Mouse (Mus musculus): ENCODE measurements around the gene Slc22a1. TPM values are rescaled to one million over a fixed set of nuclear protein-coding genes. Genes with fewer than 3 reads are reported as not detected.
A peak's percentile ranks its signal among the peaks of the same experiment; 100 is the strongest.
"Not testable (repeated sequence)": the region's sequence is repeated elsewhere in the genome, so short reads cannot be mapped to it uniquely, and the experiment has no call there.

Gene Slc22a1
- polyA plus RNA-seq, 1 experiment from 2014 or later = 2.1 TPM

GRCm38 (mm10) chr17:12691899-12692298, 16.3 kb upstream of the Slc22a1 start:
- Histone ChIP-seq H3K9me3 (replicated peaks; ENCODE audit: control insufficient read depth, low read length) (no peaks in the 10 kb centered on the region), H3K9ac (ENCODE audit: low read depth, low read length) (no peak overlapping the region), H3K36me3 (ENCODE audit: control insufficient read depth, insufficient read depth, low read length) (peaks cover 73% of the 10 kb centered on the region), H3K27me3 (ENCODE audit: control insufficient read depth, insufficient read depth, low read length) (no peaks in the 10 kb centered on the region), H3K27ac (ENCODE audit: low read depth, low read length) (no peak overlapping the region), H3K4me3 (ENCODE audit: low read depth, low read length) (no peak overlapping the region), H3K4me1 (ENCODE audit: control insufficient read depth, insufficient read depth, low read length) (peaks cover 9% of the 10 kb centered on the region; the same call in 1 of the 2 replicates), H3K4me2 (no peak overlapping the region)
- ATAC-seq (replicated peaks; ENCODE audit: insufficient number of reproducible peaks, low FRiP score, low TSS enrichment) = no peak
- 87% methylated on average over 7 of the region's 7 CpGs for WGBS (ENCODE audit: insufficient replicate concordance)

- Histone ChIP-seq H3K27ac (ENCODE audit: low read depth, low read length) (no peak overlapping the region), H3K9ac (ENCODE audit: low read depth, low read length) (no peak overlapping the region), H3K4me2 (no peak overlapping the region), H3K27me3 (ENCODE audit: control insufficient read depth, insufficient read depth, low read length) (no peaks in the 10 kb centered on the region), H3K9me3 (replicated peaks; ENCODE audit: control insufficient read depth, low read length) (no peaks in the 10 kb centered on the region), H3K4me3 (ENCODE audit: low read depth, low read length) (no peak overlapping the region), H3K36me3 (ENCODE audit: control insufficient read depth, insufficient read depth, low read length) (peaks cover 72% of the 10 kb centered on the region), H3K4me1 (ENCODE audit: control insufficient read depth, insufficient read depth, low read length) (peaks cover 9% of the 10 kb centered on the region; the same call in 1 of the 2 replicates)
- no peak for ATAC-seq (replicated peaks; ENCODE audit: insufficient number of reproducible peaks, low FRiP score, low TSS enrichment)
- WGBS (ENCODE audit: insufficient replicate concordance) = 68% methylated on average over 3 of the region's 3 CpGs
Measured at GRCm38 (mm10) chr17:12689537-12689936, 13.9 kb upstream of the Slc22a1 start.

- WGBS (ENCODE audit: insufficient replicate concordance) = 66% methylated on average over 20 of the region's 20 CpGs
- H3K9me3 ChIP-seq (replicated peaks; ENCODE audit: control insufficient read depth, low read length) = no peaks in the 10 kb centered on the region
- peaks cover 9% of the 10 kb centered on the region; the same call in 1 of the 2 replicates for H3K4me1 ChIP-seq (ENCODE audit: control insufficient read depth, insufficient read depth, low read length)
- no peaks in the 10 kb centered on the region for H3K27me3 ChIP-seq (ENCODE audit: control insufficient read depth, insufficient read depth, low read length)
- no peak overlapping the region for H3K9ac ChIP-seq (ENCODE audit: low read depth, low read length)
- H3K36me3 ChIP-seq (ENCODE audit: control insufficient read depth, insufficient read depth, low read length) = peaks cover 70% of the 10 kb centered on the region
- ATAC-seq (replicated peaks; ENCODE audit: insufficient number of reproducible peaks, low FRiP score, low TSS enrichment) = no peak
- H3K4me2 ChIP-seq = no peak overlapping the region
- H3K27ac ChIP-seq (ENCODE audit: low read depth, low read length) = no peak overlapping the region
- H3K4me3 ChIP-seq (ENCODE audit: low read depth, low read length) = no peak overlapping the region
Measured at GRCm38 (mm10) chr17:12688427-12689110, 12.9 kb upstream of the Slc22a1 start.

DNA sequence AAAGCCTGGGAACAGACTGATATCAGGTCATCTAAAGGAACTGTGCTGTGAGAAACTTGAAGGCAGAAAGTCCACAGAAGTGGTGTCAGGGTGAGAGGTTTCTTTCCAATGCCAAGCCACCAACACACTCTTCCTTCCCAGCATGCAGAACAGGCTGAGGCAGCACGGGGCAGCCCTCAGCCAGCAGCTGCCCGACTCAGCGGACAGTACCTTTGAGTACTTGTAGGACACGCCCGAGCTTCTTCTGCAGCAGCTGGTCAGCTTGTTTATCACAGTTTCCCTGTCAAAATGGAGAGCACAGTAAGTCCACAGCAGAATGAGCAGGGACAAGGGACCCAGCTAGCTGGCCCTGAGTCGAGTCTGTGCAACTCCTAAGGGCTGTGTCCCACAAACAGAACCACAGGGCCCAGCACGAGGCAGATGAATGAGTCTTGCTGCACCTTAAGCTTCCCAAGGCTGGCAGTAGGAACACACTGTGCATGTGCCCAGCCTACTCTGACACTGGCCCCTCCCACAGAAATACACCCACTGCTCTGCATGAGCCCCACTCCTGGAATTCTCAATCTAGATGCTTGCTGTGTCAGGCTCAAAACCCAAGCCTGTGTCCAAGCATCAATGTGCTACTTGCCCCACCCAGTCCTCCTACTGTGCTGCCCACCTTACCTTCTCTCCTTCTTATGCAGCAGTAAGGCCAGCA, 9.4 kb upstream of the Slc22a1 start:
- Histone ChIP-seq H3K9ac (ENCODE audit: low read depth, low read length) (no peak overlapping the region), H3K4me1 (ENCODE audit: control insufficient read depth, insufficient read depth, low read length) (peaks cover 9% of the 10 kb centered on the region; the same call in 1 of the 2 replicates), H3K4me2 (no peak overlapping the region), H3K27ac (ENCODE audit: low read depth, low read length) (peak overlapping the region; percentile 46; the same call in 1 of the 2 replicates), H3K36me3 (ENCODE audit: control insufficient read depth, insufficient read depth, low read length) (peaks cover 52% of the 10 kb centered on the region), H3K9me3 (replicated peaks; ENCODE audit: control insufficient read depth, low read length) (no peaks in the 10 kb centered on the region), H3K4me3 (ENCODE audit: low read depth, low read length) (no peak overlapping the region), H3K27me3 (ENCODE audit: control insufficient read depth, insufficient read depth, low read length) (no peaks in the 10 kb centered on the region)
- WGBS (ENCODE audit: insufficient replicate concordance) = 82% methylated on average over 7 of the region's 7 CpGs
- no peak for ATAC-seq (replicated peaks; ENCODE audit: insufficient number of reproducible peaks, low FRiP score, low TSS enrichment)

GRCm38 (mm10) chr17:12684412-12684811, 8.8 kb upstream of the Slc22a1 start:
- H3K9ac ChIP-seq (ENCODE audit: low read depth, low read length) = no peak overlapping the region
- whole genome bisulfite sequencing (ENCODE audit: insufficient replicate concordance) = 70% methylated on average over 4 of the region's 4 CpGs
- H3K27ac ChIP-seq (ENCODE audit: low read depth, low read length) = no peak overlapping the region
- peaks cover 9% of the 10 kb centered on the region; the same call in 1 of the 2 replicates for H3K4me1 ChIP-seq (ENCODE audit: control insufficient read depth, insufficient read depth, low read length)
- ATAC-seq (replicated peaks; ENCODE audit: insufficient number of reproducible peaks, low FRiP score, low TSS enrichment) = no peak
- no peaks in the 10 kb centered on the region for H3K27me3 ChIP-seq (ENCODE audit: control insufficient read depth, insufficient read depth, low read length)
- no peak overlapping the region for H3K4me2 ChIP-seq
- H3K36me3 ChIP-seq (ENCODE audit: control insufficient read depth, insufficient read depth, low read length) = peaks cover 47% of the 10 kb centered on the region
- H3K9me3 ChIP-seq (replicated peaks; ENCODE audit: control insufficient read depth, low read length) = no peaks in the 10 kb centered on the region
- no peak overlapping the region for H3K4me3 ChIP-seq (ENCODE audit: low read depth, low read length)

DNA sequence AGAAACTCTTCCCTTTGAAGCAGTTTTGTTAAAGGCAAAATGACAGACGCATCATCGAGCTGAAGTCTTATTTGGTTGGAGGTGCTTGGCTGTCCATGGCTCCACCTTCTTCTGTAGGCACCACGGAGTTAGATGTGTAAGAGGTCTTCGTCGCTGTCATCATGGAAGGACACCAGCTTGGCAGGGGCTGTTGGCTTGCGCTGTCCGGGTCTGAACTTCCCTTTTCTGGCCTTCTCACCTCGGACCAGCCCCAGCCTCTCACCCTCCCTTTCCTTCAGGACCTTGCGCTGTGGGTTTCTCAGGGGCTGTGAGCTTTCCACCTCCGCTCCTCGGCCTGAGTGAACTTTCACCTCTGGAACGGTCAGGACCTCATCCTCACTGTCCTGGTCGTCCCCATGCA, 8.0 kb upstream of the Slc22a1 start:
- no peak for ATAC-seq (replicated peaks; ENCODE audit: insufficient number of reproducible peaks, low FRiP score, low TSS enrichment)
- H3K36me3 ChIP-seq (ENCODE audit: control insufficient read depth, insufficient read depth, low read length) = peaks cover 46% of the 10 kb centered on the region
- no peak overlapping the region for H3K4me3 ChIP-seq (ENCODE audit: low read depth, low read length)
- no peaks in the 10 kb centered on the region for H3K9me3 ChIP-seq (replicated peaks; ENCODE audit: control insufficient read depth, low read length)
- H3K27ac ChIP-seq (ENCODE audit: low read depth, low read length) = no peak overlapping the region
- peaks cover 4% of the 10 kb centered on the region; the same call in 1 of the 2 replicates for H3K4me1 ChIP-seq (ENCODE audit: control insufficient read depth, insufficient read depth, low read length)
- no peaks in the 10 kb centered on the region for H3K27me3 ChIP-seq (ENCODE audit: control insufficient read depth, insufficient read depth, low read length)
- 88% methylated on average over 13 of the region's 13 CpGs for WGBS (ENCODE audit: insufficient replicate concordance)
- H3K4me2 ChIP-seq = no peak overlapping the region
- no peak overlapping the region for H3K9ac ChIP-seq (ENCODE audit: low read depth, low read length)

DNA sequence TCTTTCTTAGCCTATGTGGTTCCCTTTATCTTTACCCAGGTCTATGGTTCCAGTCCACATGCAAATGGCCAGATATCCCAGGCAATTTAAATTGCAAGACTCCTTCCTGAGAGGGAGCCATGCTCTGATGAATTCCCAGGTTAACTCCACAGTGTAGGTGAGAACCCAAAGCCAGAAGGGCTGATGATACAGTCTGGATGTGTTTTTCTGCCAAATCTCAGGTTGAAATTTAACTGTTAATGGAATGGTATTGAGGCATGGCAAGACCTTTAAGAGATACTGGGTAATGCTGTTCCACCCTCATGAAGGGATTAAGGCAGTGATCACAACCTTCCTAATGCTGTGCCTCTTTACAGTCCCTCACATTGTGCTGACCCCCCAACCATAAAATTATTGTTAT, 2.6 kb upstream of the Slc22a1 start:
- no peak overlapping the region for H3K27ac ChIP-seq (ENCODE audit: low read depth, low read length)
- H3K27me3 ChIP-seq (ENCODE audit: control insufficient read depth, insufficient read depth, low read length) = no peaks in the 10 kb centered on the region
- H3K36me3 ChIP-seq (ENCODE audit: control insufficient read depth, insufficient read depth, low read length) = peaks cover 10% of the 10 kb centered on the region; the same call in 1 of the 2 replicates
- ATAC-seq (replicated peaks; ENCODE audit: insufficient number of reproducible peaks, low FRiP score, low TSS enrichment) = no peak
- no peak overlapping the region for H3K4me2 ChIP-seq
- no peaks in the 10 kb centered on the region for H3K9me3 ChIP-seq (replicated peaks; ENCODE audit: control insufficient read depth, low read length)
- H3K9ac ChIP-seq (ENCODE audit: low read depth, low read length) = no peak overlapping the region
- no peak overlapping the region for H3K4me3 ChIP-seq (ENCODE audit: low read depth, low read length)
- no peaks in the 10 kb centered on the region for H3K4me1 ChIP-seq (ENCODE audit: control insufficient read depth, insufficient read depth, low read length)

- Histone ChIP-seq H3K4me1 (ENCODE audit: control insufficient read depth, insufficient read depth, low read length) (no peaks in the 10 kb centered on the region), H3K9me3 (replicated peaks; ENCODE audit: control insufficient read depth, low read length) (no peaks in the 10 kb centered on the region), H3K27ac (ENCODE audit: low read depth, low read length) (no peak overlapping the region), H3K4me2 (no peak overlapping the region), H3K9ac (ENCODE audit: low read depth, low read length) (no peak overlapping the region), H3K27me3 (ENCODE audit: control insufficient read depth, insufficient read depth, low read length) (no peaks in the 10 kb centered on the region), H3K4me3 (ENCODE audit: low read depth, low read length) (no peak overlapping the region), H3K36me3 (ENCODE audit: control insufficient read depth, insufficient read depth, low read length) (peaks cover 7% of the 10 kb centered on the region; the same call in 1 of the 2 replicates)
- no peak for ATAC-seq (replicated peaks; ENCODE audit: insufficient number of reproducible peaks, low FRiP score, low TSS enrichment)
Measured at GRCm38 (mm10) chr17:12677139-12677538, 1.5 kb upstream of the Slc22a1 start.

GRCm38 (mm10) chr17:12674980-12675379, 649 bp downstream of the Slc22a1 start:
- H3K27ac ChIP-seq (ENCODE audit: low read depth, low read length); H3K27me3 ChIP-seq (ENCODE audit: control insufficient read depth, insufficient read depth, low read length); H3K4me1 ChIP-seq (ENCODE audit: control insufficient read depth, insufficient read depth, low read length); H3K9me3 ChIP-seq (replicated peaks; ENCODE audit: control insufficient read depth, low read length); H3K4me3 ChIP-seq (ENCODE audit: low read depth, low read length); H3K4me2 ChIP-seq; H3K36me3 ChIP-seq (ENCODE audit: control insufficient read depth, insufficient read depth, low read length); H3K9ac ChIP-seq (ENCODE audit: low read depth, low read length); ATAC-seq (replicated peaks; ENCODE audit: insufficient number of reproducible peaks, low FRiP score, low TSS enrichment): not testable (repeated sequence)
- WGBS (ENCODE audit: insufficient replicate concordance) = 83% methylated on average over 7 of the region's 7 CpGs

Data from heart, embryonic 11.5 days (tissue).